Mouse (Mus musculus) urinary bladder, adult 18-20 months (tissue): Measurements from ENCODE around the gene Lhfp.

Experiments
- DNase-seq, 2 experiments: peaks; one replicate each; pipeline ENCODE4 v3.0.0; 2022; ENCODE audit warnings: low spot score in 2 of 2, mixed read lengths in 2 of 2

Lhfp gene

GRCm38 (mm10) chr3:53041411-53042239 is at the start of gene Lhfp:
Gene Lhfp, plus strand, starts transcription at chr3:53041528.
- DNase-seq: peak; percentile 58 to 66

DNA sequence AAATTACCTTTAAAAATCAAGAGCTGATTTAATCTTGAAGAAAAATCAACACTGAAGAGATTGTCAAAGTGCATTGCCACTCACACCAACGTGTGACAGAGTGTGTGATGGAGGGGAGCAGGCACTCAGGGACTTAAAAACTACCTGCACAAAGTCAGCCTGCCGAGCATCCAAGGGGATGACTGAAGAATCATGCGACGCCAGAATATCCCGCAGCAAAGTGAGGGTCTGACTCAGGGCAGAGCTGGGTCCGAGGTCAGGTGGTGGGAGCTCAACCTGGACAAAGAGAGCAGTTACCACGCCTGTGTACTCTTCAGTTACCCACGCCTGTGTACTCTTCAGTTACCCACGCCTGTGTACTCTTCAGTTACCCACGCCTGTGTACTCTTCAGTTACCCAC is 48.0 kb upstream of the Lhfp start:
- no peak for DNase-seq

- DNase-seq: no peak
Observed at GRCm38 (mm10) chr3:52994666-52995065, 46.7 kb upstream of the Lhfp start.

DNA sequence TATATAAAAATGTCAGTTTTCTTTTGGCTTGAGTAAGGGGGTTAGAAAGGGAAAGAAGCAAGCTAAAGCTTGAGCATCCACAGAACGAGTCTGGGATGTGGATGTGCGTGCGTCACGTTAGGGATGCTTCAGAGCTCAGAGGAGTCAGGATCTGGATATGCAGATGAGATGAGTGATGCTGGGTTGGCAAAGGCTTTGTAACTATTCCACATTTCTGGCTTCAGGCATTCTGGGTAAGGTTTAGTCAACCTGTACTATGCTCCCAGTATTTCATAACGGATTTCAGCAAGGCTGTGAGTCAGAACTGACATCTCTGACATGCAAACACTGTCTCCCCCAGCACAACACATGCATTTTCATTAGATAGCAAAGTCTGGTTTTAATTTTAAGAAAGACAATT is 44.7 kb upstream of the Lhfp start:
- no peak for DNase-seq

DNA sequence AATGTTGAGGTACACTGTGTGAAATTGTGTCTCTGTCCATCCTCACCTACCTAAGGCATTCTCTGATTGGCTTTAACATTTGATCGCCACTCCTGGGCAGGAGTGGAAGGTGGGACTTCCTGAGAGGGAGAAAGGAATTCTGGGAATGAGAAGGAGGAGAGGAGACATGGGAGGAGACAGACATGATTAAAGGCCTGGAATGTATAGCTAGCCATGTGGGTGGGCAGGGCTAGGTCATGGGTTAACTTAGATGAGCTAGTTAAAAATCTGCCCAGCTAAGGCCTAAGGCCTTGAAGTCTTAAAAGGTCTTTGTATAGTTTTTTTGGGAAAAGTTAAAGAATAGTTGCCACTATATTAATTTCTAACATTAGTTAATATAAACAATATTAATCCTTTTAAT is 43.9 kb upstream of the Lhfp start:
- DNase-seq: no peak

DNA sequence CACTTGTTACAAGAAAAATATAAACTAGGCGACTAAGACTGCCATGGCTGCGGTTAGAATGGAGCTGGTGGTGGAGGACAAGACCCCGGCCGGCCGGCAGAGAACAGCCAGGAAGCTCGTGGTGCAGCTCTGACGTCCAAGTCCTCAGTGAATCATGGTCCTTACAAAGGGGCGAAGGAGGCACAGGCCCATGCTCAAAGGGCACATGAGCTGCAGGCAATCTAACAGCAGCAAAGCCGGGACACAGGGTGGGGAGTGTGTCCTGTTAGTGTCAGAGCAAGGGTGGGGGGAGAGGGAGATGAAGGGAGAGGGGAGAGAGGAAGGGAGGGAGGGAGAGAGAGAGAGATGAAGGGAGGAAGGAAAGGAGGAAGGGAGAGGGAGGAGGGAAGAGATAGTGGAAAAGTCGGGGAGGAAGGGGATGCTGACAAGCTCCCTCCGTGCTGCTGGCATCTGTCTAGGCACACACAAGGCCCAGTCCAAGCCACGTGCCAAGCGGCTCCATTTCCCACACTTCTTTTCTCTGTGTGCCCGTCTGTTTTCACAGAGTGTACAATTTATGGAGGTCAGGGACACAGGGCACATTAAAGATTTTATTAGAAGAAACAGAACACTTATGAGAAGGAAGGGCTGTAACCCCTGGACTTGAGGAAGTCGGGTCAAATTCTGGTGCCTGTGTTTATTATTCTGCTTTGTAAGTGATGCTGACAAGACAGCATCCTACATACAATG is 42.1 kb upstream of the Lhfp start:
- no peak for DNase-seq

- DNase-seq: no peak
Observed at GRCm38 (mm10) chr3:52999996-53000395, 41.3 kb upstream of the Lhfp start.

GRCm38 (mm10) chr3:53002076-53002475 is 39.3 kb upstream of the Lhfp start:
- DNase-seq: no peak

DNA sequence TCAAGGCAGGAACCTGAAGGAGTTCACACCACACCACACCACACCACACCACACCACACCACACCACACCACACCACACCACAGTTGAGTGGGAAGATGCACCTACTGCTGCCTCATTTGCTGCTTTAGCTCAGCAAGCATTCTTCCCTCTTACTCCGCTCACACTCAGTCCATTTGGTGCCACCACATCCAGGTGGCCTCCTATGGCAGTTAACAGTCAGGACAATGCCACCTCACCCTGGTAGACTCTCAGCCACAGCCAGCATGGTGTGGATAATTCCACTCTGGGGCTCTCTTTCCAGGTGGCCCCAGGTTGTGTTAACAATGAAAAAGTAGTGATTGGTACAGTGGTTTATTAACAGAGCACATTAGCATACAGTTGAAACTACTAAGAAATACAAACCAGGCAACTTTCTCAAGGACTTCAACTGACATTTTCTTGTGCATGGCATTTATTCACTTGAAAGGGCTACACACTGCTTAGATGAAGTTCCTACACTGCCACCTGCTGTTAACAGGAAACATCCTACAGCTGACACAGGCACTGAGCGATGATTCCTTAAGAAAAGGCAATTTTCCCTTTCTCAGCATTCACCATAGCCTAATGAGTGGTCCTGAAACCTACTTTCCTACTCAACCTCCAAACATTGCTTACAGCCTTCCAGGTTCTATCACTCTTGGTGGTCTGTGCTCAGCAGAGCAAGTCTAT is 36.8 kb upstream of the Lhfp start:
- no peak for DNase-seq

- no peak for DNase-seq
Observed at GRCm38 (mm10) chr3:53007411-53007810, 33.9 kb upstream of the Lhfp start.

DNA sequence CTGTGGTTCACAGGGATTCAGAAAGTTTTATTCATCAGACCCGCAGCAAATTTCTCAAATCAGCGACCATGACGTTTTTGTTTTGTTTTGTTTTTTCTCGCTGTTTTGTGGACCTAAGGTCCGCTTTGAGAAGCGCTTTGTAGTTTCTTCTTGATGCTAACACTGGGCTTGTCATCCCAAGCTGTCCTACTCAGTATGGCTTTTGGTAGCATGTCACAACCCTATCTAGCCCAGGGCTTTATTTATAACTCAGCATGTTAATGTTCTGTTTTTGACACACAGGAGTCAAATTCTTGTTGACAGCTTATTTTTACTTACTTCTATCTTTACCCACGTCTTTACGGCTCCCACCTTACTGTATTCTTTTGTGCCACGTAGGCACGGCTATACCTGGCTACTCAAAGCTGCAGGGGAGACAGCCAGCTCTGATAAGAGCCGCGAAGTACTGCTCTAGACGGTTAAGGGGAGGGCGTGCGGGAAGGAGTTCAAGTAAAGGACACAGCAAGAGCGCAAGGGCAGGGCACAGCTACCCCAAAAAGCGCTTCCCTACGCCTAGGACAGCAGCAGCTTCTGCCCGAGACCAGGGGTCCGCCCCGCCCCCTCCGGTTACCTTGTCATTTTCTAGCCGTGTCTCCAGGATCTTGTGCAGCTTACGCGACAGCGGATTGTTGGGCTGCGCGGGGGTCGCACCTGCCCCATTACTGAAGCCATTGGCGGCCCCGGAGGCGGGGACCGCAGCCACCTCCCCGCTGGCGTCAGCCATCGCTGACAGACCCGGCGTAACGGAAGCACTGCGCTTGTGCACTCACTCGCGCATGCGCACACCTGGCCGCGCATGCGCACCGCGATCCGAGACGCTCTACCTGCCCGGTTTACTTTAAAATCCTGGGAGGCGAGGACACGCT is 24.6 kb upstream of the Lhfp start, which contains the start of gene Cog6:
TSS of gene Cog6 (minus strand) at position 802 of the 905 bp plus-strand sequence.
- DNase-seq: peak; percentile 71

DNA sequence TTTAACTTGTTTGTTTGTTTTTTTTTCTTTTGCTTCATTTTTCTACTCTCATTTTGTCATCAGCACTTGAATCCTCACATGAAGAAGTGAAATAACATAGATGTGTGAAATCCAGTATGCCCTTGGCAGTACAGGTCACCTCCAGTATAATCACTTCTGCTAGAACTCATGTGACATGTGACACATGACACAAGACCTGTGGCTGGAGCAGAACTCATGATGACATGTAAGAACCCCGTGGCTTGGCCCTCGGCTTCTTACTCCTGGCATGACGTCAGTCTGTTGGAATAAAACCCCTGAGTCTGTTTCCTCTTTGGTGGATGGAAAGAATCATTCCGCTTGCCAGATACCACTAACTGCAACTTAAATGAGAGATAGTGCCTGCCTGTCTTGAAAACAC is 14.0 kb upstream of the Lhfp start:
- DNase-seq: no peak

GRCm38 (mm10) chr3:53029046-53029445 is 12.3 kb upstream of the Lhfp start:
- DNase-seq: peak; percentile 42 to 61

GRCm38 (mm10) chr3:53031586-53031985 is 9.7 kb upstream of the Lhfp start:
- no peak for DNase-seq

DNA sequence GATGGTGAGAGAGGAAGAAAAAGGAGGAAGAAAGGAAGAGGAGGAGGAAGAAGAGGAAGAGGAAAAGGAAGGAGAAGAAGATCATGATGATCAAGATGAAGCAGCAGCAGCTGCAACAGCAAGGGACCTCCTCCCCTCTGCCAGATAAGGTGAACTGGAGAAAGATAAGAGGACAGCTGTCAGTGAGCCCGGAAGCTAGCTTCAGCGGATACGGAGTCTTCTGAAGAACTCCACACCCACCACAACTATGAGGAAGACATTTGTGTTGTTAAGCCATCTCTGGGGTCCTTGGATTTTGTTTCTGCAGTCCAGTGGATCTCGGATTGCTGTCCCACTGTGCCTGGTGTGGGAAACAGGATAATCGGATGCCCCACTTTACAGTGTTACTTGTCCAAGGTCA is 8.9 kb upstream of the Lhfp start:
- DNase-seq: no peak

DNA sequence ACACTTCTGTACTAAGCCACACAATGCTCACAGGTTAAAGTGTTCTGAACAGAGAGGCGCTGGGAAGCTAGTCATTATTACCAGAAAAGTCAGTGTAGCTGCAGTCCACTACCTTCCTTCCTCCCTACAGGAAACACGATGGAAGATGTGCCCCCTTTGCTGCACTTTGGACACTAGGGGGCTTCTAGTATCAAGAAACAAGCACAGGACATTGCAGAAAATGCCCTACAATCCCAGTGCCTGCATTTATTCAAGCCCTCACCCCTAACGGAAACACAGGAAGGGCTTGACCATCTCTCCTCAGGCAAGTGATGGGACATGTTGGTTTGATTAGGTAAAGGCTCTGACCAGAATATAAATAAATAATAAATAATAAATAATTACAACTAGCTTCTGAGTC is 7.9 kb upstream of the Lhfp start:
- DNase-seq: no peak

DNA sequence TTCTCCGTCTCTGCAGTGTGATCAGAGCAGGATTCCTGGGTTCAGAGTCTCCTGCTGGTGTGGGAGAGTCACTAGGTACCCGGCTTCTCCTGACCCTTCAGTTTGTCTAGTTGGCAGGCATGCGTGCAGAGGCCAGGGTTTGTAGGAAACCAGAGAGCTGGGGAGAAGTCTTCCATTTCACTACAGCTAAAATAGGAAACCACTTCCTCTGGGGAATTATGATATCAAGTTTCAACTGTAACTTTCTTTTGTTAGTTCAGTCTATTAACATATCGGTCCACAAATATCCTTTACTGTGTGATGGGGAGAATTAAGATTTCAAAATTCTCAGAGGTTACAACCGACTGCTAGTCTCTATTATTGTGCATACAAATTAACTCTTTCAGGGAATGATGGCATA is 5.3 kb upstream of the Lhfp start:
- no peak for DNase-seq

- no peak for DNase-seq
Observed at GRCm38 (mm10) chr3:53036941-53037340, 4.4 kb upstream of the Lhfp start.

GRCm38 (mm10) chr3:53038913-53039312 is 2.4 kb upstream of the Lhfp start:
- DNase-seq: no peak

- DNase-seq: no peak
Observed at GRCm38 (mm10) chr3:53039746-53040145, 1.6 kb upstream of the Lhfp start.
